Mouse (Mus musculus) small intestine, adult 2 months (tissue): ENCODE measurements around the gene Arhgap32.

Source experiments
- CTCF ChIP-seq: fragments of 200-500 bp; IDR thresholded peaks from 2 replicates; pipeline ENCODE4 v1.5.1; 2012; ENCODE audit warnings: low read depth, mild to moderate bottlenecking, control low read depth, inconsistent platforms, low read length, moderate library complexity, mixed read lengths; ENCODE audit not compliant: insufficient replicate concordance, insufficient read length; ENCODE audit errors: extremely low read depth
- POLR2A ChIP-seq: fragments of 200-500 bp; IDR thresholded peaks from 2 replicates; pipeline ENCODE4 v1.6.1; 2012; ENCODE audit warnings: low read depth, mild to moderate bottlenecking, control low read depth, inconsistent platforms, low read length, moderate library complexity

DNA sequence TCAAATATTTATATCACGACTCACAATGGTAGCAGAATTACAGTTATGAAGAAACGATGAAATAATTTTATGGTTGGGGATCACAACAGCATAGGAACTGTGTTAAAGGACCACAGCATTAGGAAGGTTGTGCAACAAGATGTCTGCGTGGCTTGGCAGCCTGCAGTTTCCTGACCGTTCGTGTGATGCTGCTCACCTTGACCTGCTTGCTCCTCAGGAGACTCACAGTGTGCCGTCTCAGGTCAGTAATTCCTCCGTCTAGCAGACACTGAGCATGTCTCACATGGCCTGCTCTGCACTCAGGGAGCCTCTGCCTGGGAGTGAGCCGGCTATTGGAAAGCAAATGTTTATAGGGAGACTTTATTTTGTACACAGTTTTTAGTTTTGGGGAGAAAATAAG, 54.8 kb downstream of the Arhgap32 start:
- TF ChIP-seq CTCF (no peak), POLR2A (no peak)
